Mouse (Mus musculus) mouse embryonic stem cell (cell line): Measurements from ENCODE around the gene Glis1.

ENCODE experiments used
- in situ Hi-C, 2 experiments: fragments of 300-500 bp; cut with MboI; formaldehyde crosslinking; loops; 1 replicate in 1 of 2; 3 replicates in 1 of 2; pipeline ENCODE4 v1.14.3; 2019 to 2020; ENCODE audit warnings: low sequenced_read_pairs in 2 of 2, low pct_unique_long_range_greater_than_20kb in 1 of 2, mixed read lengths in 1 of 2; ENCODE audit not compliant: unreplicated experiment in 1 of 2

The Glis1 gene

DNA sequence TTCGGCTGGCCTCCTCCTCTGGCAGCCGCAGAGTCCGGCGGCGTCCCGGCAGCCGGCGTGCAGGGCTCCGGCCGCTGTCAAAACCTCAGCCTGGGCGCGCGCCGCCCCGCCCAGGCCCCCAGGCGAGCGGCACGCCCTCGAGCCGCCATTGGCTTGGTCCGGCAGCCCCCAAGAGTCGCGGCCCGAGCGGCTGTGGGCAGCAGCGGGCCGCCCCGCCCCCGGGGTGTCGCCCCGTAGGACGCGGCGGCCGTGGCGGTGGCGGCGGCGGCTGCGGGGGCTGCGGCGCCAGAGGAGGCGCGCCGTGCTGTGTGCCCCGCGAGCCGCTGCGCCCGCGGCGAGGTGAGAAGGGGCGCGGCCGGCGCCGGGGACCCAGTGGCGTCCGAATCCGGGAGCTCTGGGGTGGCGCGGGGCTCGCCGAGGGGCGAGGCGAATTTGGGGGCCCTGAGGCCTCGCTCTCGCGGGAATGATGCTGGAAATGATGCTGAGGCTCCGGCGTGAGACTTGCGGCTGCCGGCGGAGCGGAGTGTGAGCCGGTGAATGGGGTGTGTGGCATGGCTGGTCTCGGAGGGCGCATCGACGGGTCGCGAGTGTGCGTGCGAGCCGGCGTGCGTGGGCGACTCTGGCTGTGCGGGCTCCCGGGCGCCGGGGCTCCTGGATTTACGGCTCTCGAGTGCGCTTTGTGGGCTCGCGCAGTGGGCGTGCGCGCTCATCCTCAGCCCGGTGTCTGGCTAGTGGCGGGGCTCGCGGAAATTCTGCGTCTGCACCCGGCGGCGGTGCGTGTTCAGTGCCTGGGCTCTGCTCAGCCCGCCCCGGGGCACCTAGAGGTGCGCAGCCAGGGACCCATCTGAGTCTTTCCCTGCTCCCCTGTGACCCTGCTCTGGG lies at the start of gene Glis1:
Gene Glis1, plus strand, starts transcription at position 236 of the 882 bp plus-strand sequence.
- in situ Hi-C loops = loop anchor here in 1 of 2 experiments (25.0 kb wide), 1 partner anchor 228 kb away; no protein-coding TSS in a partner anchor

DNA sequence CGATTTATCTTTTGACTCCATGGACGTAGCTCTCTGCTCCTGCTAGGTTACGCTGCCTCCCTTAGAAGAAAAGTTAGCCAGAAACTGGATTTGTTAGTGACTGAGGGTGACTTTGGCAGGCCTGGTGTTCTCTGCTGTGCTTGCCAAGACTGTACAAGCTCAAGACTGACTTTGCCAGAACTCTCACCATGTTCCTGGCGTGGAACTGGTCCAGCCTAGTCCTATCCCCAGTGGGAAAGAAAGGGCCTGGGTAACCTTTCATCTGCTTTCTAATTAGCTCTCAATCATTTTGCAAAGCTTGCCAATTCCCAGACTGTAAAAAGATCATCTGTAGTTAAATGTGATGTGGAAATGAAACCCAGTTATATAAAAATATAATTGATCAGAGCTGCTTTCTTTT lies 47.4 kb upstream of the Glis1 start:
- in situ Hi-C loops = no loop called here

DNA sequence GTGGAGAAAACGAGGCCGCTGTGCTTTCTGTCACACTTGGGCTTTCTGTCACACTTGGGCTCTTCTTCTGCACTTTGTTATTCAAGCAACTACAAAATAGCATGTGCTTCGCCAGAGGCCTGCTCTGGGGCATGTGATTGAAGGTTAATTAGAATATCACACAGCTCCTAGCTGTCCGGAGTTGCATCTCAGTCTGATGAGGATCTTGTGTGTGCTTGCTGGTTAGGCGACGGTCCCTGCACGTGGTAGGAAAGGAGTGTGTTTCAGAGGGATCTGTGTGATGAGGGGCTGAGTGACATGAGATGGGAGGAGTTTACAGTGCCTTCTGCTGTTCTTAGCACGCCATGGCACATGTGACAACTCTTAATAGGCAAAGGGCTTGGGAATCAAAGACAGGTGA lies 46.9 kb upstream of the Glis1 start:
- in situ Hi-C loops = no loop called here

DNA sequence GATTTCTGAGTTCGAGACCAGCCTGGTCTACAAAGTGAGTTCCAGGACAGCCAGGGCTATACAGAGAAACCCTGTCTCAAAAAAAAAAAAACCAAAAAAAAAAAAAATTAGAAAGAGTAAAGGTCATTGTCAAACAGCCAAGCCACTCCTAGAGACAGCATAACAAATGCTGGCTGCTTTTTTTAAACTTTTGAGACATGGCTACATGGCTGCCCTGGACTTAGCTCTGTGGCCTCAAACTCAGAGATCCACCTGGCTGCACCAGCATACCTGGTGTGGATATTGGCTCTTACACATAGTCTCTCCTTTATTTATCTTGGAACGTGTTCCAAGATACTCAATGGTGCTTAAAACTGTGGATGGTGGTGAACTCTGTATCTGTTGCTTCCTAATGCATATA lies 46.1 kb upstream of the Glis1 start:
- in situ Hi-C loops = no loop called here

GRCm38 (mm10) chr4:107389345-107389744 lies 45.0 kb upstream of the Glis1 start:
- in situ Hi-C loops = no loop called here

GRCm38 (mm10) chr4:107393771-107394170 lies 40.6 kb upstream of the Glis1 start:
- in situ Hi-C loops = no loop called here

DNA sequence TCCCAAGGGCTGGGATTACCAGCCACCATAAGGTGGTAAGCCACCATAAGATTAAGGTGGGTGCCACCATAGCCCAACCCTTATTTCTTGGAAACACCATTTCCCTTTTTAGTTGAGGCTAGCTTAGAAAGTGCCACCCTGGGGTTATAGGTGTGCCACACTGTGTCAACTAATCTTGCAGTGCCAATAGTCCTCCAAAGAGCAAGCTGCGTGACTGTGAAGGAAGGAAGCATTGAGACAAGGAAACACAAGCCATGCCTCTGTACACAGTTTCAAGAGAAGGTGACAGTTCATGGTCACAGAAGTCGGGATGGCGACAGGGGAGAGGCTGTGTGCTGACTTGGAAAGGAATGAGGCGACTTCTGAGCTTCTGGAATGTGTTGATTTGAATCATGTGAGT lies 14.2 kb upstream of the Glis1 start:
- in situ Hi-C loops = no loop called here

- in situ Hi-C loops = no loop called here
Measured at GRCm38 (mm10) chr4:107421711-107422110, 12.7 kb upstream of the Glis1 start.

DNA sequence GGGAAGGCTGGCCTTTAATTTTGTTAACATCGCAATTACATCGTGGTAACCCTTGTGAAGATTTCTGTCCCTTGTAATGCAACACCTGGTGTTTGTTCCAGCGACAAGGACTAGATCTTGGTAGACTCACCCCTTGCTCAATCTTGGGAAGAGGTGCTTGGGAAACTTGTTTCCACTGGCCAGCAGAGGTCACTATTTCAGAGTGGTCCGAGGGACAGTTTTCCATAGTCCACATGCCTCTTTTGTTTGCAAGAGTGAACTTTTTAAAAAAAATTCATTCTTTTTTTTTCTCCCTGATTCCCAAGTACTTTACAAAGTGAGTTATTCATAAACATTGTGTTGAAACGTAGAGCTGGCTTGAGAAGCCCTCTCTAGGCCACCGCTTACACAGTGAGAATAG lies 12.2 kb upstream of the Glis1 start:
- in situ Hi-C loops = no loop called here

- in situ Hi-C loops = loop anchor here in 1 of 2 experiments (25.0 kb wide), 1 partner anchor 237 kb away; no protein-coding TSS in a partner anchor
Measured at GRCm38 (mm10) chr4:107425616-107426015, 8.8 kb upstream of the Glis1 start.

DNA sequence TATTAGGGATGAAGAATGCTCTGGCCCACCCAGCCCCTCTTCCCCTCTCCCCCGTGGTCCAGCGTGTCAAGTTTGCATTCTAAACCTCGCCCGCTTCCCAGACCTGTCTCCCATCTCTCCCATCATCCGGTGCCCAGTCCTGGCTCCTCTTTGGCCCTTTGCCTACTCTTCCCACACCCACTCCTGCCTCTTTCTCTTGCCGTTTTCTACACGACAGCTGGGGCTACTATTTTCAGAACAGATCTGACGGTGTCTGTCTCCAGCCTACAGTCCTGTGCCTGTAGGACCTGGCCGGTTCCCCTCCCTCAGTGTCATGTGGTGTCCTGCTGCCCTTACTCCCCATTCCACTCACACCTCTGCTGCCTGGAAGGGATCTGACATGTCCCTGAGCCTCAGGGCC lies 7.8 kb upstream of the Glis1 start:
- in situ Hi-C loops = loop anchor here in 1 of 2 experiments (25.0 kb wide), 1 partner anchor 236 kb away; no protein-coding TSS in a partner anchor

- in situ Hi-C loops = loop anchor here in 1 of 2 experiments (25.0 kb wide), 1 partner anchor 230 kb away; no protein-coding TSS in a partner anchor
Measured at GRCm38 (mm10) chr4:107432717-107433116, 1.7 kb upstream of the Glis1 start.

- in situ Hi-C loops = loop anchor here in 1 of 2 experiments (25.0 kb wide), 1 partner anchor 228 kb away; no protein-coding TSS in a partner anchor
Measured at GRCm38 (mm10) chr4:107433998-107434355, 414 bp upstream of the Glis1 start.

- in situ Hi-C loops = loop anchor here in 1 of 2 experiments (25.0 kb wide), 1 partner anchor 227 kb away; no protein-coding TSS in a partner anchor
Measured at GRCm38 (mm10) chr4:107435238-107435946, 1.0 kb downstream of the Glis1 start.

GRCm38 (mm10) chr4:107436476-107436875 lies 2.1 kb downstream of the Glis1 start:
- in situ Hi-C loops = loop anchor here in 1 of 2 experiments (25.0 kb wide), 1 partner anchor 226 kb away; no protein-coding TSS in a partner anchor

- in situ Hi-C loops = loop anchor here in 1 of 2 experiments (25.0 kb wide), 1 partner anchor 224 kb away; no protein-coding TSS in a partner anchor
Measured at GRCm38 (mm10) chr4:107438741-107439140, 4.3 kb downstream of the Glis1 start.

GRCm38 (mm10) chr4:107440306-107440705 lies 5.9 kb downstream of the Glis1 start:
- in situ Hi-C loops = loop anchor here in 1 of 2 experiments (25.0 kb wide), 1 partner anchor 222 kb away; no protein-coding TSS in a partner anchor

- in situ Hi-C loops = loop anchor here in 1 of 2 experiments (25.0 kb wide), 1 partner anchor 220 kb away; no protein-coding TSS in a partner anchor
Measured at GRCm38 (mm10) chr4:107442288-107442687, 7.9 kb downstream of the Glis1 start.
